Mouse (Mus musculus) kidney, embryonic 16.5 days (tissue): ENCODE measurements around the gene Vps51. TPM values are rescaled to one million over a fixed set of nuclear protein-coding genes. Genes with fewer than 3 reads are reported as not detected.
A peak's percentile ranks its signal among the peaks of the same experiment; 100 is the strongest.

Experiments used
- ATAC-seq: fragments of 200-750 bp; cut with Nextera tagmentation; 2 replicates; pipeline ENCODE4 v1.8.0; 2017; ENCODE audit warnings: moderate TSS enrichment; ENCODE audit not compliant: low FRiP score, low TSS enrichment
- H3K27ac ChIP-seq: fragments of 300-500 bp; sonication (generic); 2 replicates; pipeline ENCODE4 v1.5.1; 2014; ENCODE audit warnings: low read length
- H3K27me3 ChIP-seq: fragments of 300-500 bp; sonication (generic); 2 replicates; pipeline ENCODE4 v1.6.1; 2014; ENCODE audit warnings: low read length, control low read depth, mixed read lengths; ENCODE audit not compliant: insufficient read depth
- H3K36me3 ChIP-seq: fragments of 300-500 bp; sonication (generic); 2 replicates; pipeline ENCODE4 v1.6.1; 2014; ENCODE audit warnings: low read length, control low read depth, mixed read lengths; ENCODE audit not compliant: insufficient read depth
- H3K4me1 ChIP-seq: fragments of 300-500 bp; sonication (generic); 2 replicates; pipeline ENCODE4 v1.6.1; 2014; ENCODE audit warnings: low read length, control low read depth, mixed read lengths; ENCODE audit not compliant: insufficient read depth
- H3K4me2 ChIP-seq: fragments of 300-500 bp; sonication (generic); replicated peaks from 2 replicates; pipeline ENCODE4 v1.6.1; 2014; ENCODE audit warnings: low read depth, low read length
- H3K4me3 ChIP-seq: fragments of 300-500 bp; sonication (generic); 2 replicates; pipeline ENCODE4 v1.5.1; 2014; ENCODE audit warnings: mild to moderate bottlenecking, low read length
- H3K9ac ChIP-seq: fragments of 300-500 bp; sonication (generic); replicated peaks from 2 replicates; pipeline ENCODE4 v1.6.1; 2014; ENCODE audit warnings: low read length
- H3K9me3 ChIP-seq: fragments of 300-500 bp; sonication (generic); 2 replicates; pipeline ENCODE4 v1.6.1; 2016; ENCODE audit warnings: low read length, control low read depth
- WGBS: fragments of 180-500 bp; shearing (Covaris S2); extraction: QIAGEN DNeasy Blood & Tissue Kit; methylation state at CpG from one replicate; pipeline ENCODE4 v1.1.7; 2014; 5-methylcytosine and 5-hydroxymethylcytosine counted together
- polyA plus RNA-seq: library from polyadenylated mRNA; unstranded; fragments of >200 nt; fragmentation: Nextera tagmentation; extraction: Ambion mirVana; gene quantifications from 2 replicates; pipeline ENCODE4 v1.2.1, GENCODE M21; 2015

Gene Vps51
- polyA plus RNA-seq = 85.7 and 90.6 TPM in 2 replicates

- ATAC-seq = peak; percentile 90
- under 1% methylated on average over 33 of the region's 33 CpGs for WGBS
Observed at GRCm38 (mm10) chr19:6076564-6077393, at the start of gene Vps51. Vps51 (minus strand) TSS chr19:6077231.

GRCm38 (mm10) chr19:6126289-6126688 lies 49.3 kb upstream of the Vps51 start:
- Histone ChIP-seq H3K27ac (no peak overlapping the region), H3K36me3 (no peaks in the 10 kb centered on the region), H3K4me1 (peaks cover 9% of the 10 kb centered on the region; the same call in 1 of the 2 replicates), H3K9ac (no peak overlapping the region), H3K27me3 (no peaks in the 10 kb centered on the region), H3K9me3 (no peaks in the 10 kb centered on the region), H3K4me2 (no peak overlapping the region), H3K4me3 (no peak overlapping the region)
- WGBS = 25% methylated on average over 4 of the region's 4 CpGs
- ATAC-seq = no peak

More at GRCm38 (mm10) chr19:6076564-6077393, at the start of gene Vps51:
- H3K27ac ChIP-seq = peak within 1 kb of the TSS; percentile 84
- H3K4me1 ChIP-seq = peaks cover 8% of the 10 kb centered on the region
- peak within 1 kb of the TSS; percentile 91 for H3K4me2 ChIP-seq
- H3K9me3 ChIP-seq = no peaks in the 10 kb centered on the region
- peak within 1 kb of the TSS; percentile 83 for H3K4me3 ChIP-seq
- peak within 1 kb of the TSS; percentile 88 for H3K9ac ChIP-seq
- peaks cover 23% of the 10 kb centered on the region for H3K36me3 ChIP-seq
- H3K27me3 ChIP-seq = no peaks in the 10 kb centered on the region

GRCm38 (mm10) chr19:6124898-6125297 lies 47.9 kb upstream of the Vps51 start:
- Histone ChIP-seq H3K27me3 (no peaks in the 10 kb centered on the region), H3K36me3 (no peaks in the 10 kb centered on the region), H3K9me3 (no peaks in the 10 kb centered on the region), H3K4me1 (peaks cover 9% of the 10 kb centered on the region; the same call in 1 of the 2 replicates), H3K27ac (no peak overlapping the region), H3K9ac (no peak overlapping the region), H3K4me2 (no peak overlapping the region), H3K4me3 (no peak overlapping the region)
- no peak for ATAC-seq
- WGBS = 81% methylated on average over 2 of the region's 2 CpGs

- 71% methylated on average over 8 of the region's 8 CpGs for WGBS
- Histone ChIP-seq H3K9ac (no peak overlapping the region), H3K27me3 (no peaks in the 10 kb centered on the region), H3K36me3 (no peaks in the 10 kb centered on the region), H3K4me1 (peaks cover 9% of the 10 kb centered on the region; the same call in 1 of the 2 replicates), H3K9me3 (no peaks in the 10 kb centered on the region), H3K27ac (no peak overlapping the region), H3K4me3 (no peak overlapping the region), H3K4me2 (no peak overlapping the region)
- ATAC-seq = no peak
Observed at GRCm38 (mm10) chr19:6123330-6123729, 46.3 kb upstream of the Vps51 start.

GRCm38 (mm10) chr19:6121761-6122160 lies 44.7 kb upstream of the Vps51 start:
- no peak overlapping the region for H3K27ac ChIP-seq

GRCm38 (mm10) chr19:6118677-6119185 lies 41.7 kb upstream of the Vps51 start:
- H3K27me3 ChIP-seq = no peaks in the 10 kb centered on the region
- peak; percentile 49; the same call in 1 of the 2 replicates for ATAC-seq
- WGBS = 1% methylated on average over 8 of the region's 8 CpGs
- no peaks in the 10 kb centered on the region for H3K9me3 ChIP-seq
- H3K4me3 ChIP-seq = peak overlapping the region; percentile 82
- H3K27ac ChIP-seq = peak overlapping the region; percentile 98
- peaks cover 17% of the 10 kb centered on the region for H3K36me3 ChIP-seq
- H3K9ac ChIP-seq = peak overlapping the region; percentile 87
- H3K4me2 ChIP-seq = peak overlapping the region; percentile 79
- peaks cover 16% of the 10 kb centered on the region for H3K4me1 ChIP-seq

More at GRCm38 (mm10) chr19:6121761-6122160, 44.7 kb upstream of the Vps51 start:
- no peak overlapping the region for H3K4me2 ChIP-seq
- H3K4me3 ChIP-seq = no peak overlapping the region
- H3K9ac ChIP-seq = no peak overlapping the region
- 26% methylated on average over 19 of the region's 19 CpGs for WGBS
- H3K9me3 ChIP-seq = no peaks in the 10 kb centered on the region
- H3K4me1 ChIP-seq = peaks cover 13% of the 10 kb centered on the region
- no peaks in the 10 kb centered on the region for H3K27me3 ChIP-seq
- no peak for ATAC-seq
- H3K36me3 ChIP-seq = no peaks in the 10 kb centered on the region

GRCm38 (mm10) chr19:6117986-6118676 lies 41.1 kb upstream of the Vps51 start, which contains the start of gene Sac3d1:
Sac3d1 (minus strand) TSS chr19:6118650.
- WGBS = under 1% methylated on average over 74 of the region's 77 CpGs

GRCm38 (mm10) chr19:6117346-6117985 lies 40.4 kb upstream of the Vps51 start:
- no peak; the same call in none of the 2 replicates for ATAC-seq
- H3K9me3 ChIP-seq = no peaks in the 10 kb centered on the region
- H3K27me3 ChIP-seq = no peaks in the 10 kb centered on the region
- peaks cover 17% of the 10 kb centered on the region for H3K36me3 ChIP-seq
- H3K4me3 ChIP-seq = peak overlapping the region; percentile 82
- H3K4me2 ChIP-seq = peak overlapping the region; percentile 79
- H3K27ac ChIP-seq = peak overlapping the region; percentile 98
- H3K9ac ChIP-seq = peak overlapping the region; percentile 87
- H3K4me1 ChIP-seq = peaks cover 16% of the 10 kb centered on the region
- 5% methylated on average over 32 of the region's 32 CpGs for WGBS

More at GRCm38 (mm10) chr19:6117986-6118676, 41.1 kb upstream of the Vps51 start, which contains the start of gene Sac3d1:
- Histone ChIP-seq H3K9ac (peak within 1 kb of the TSS; percentile 87), H3K4me1 (peaks cover 16% of the 10 kb centered on the region), H3K27me3 (no peaks in the 10 kb centered on the region), H3K36me3 (peaks cover 17% of the 10 kb centered on the region), H3K9me3 (no peaks in the 10 kb centered on the region), H3K4me3 (peak within 1 kb of the TSS; percentile 82), H3K27ac (peak within 1 kb of the TSS; percentile 98), H3K4me2 (peak within 1 kb of the TSS; percentile 79)
- ATAC-seq = peak; percentile 84

- Histone ChIP-seq H3K4me1 (peaks cover 12% of the 10 kb centered on the region), H3K9ac (no peak overlapping the region), H3K4me3 (no peak overlapping the region), H3K27me3 (no peaks in the 10 kb centered on the region), H3K4me2 (peak overlapping the region; percentile 79; the same call in 1 of the 2 replicates), H3K27ac (no peak overlapping the region), H3K36me3 (peaks cover 17% of the 10 kb centered on the region), H3K9me3 (no peaks in the 10 kb centered on the region)
- WGBS = 92% methylated on average over 15 of the region's 15 CpGs
- ATAC-seq = no peak
Observed at GRCm38 (mm10) chr19:6116113-6116850, 39.3 kb upstream of the Vps51 start.
